In the genomic region with DNA sequence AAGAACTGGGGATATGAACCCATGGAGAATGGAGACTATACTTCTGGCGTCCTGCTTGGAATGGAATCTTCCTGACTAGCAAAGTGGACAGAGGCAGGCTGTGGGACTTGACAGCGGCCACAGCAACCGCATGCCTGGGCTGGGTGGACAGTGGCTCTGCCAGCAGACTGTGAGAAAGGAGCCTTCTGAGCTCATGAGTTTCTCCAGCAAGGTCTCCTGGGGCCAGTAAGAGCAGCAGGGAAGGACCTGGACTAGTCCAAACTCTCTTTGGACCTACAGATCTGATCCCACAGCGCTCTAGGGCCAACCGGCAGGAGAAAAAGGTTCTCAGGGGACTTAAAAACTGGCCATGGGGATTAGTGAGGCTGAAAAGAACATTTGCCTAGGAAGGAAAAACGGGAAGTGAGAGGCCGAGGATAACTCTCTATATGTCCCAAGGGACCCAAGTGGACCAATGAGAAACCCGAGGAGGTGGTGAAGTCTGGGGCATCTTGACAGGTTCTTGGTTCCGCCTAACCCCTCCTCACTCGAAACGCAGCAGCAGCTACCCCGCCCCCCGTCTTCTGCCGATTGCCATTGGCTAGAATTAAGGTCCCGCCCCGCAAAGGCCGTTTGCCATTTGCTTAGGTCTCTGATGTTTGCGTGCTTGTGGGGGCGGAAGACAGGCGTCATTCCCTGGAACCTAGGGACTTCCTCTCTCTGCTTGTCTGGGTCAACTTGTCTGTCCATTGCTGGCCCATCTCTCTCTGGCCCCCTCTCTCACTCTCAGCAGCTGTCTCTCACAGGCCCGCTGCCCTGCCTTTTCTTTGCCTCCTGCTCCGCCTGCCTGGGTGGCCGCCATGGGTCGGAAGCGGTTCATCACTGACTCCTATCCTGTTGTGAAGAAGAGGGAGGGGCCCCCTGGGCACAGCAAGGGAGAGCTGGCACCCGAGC, we compare ENCODE assay signal across 8 mouse cellular contexts. TPM values are rescaled to one million over a fixed set of nuclear protein-coding genes. Genes with fewer than 3 reads are reported as not detected.
A peak's percentile ranks its signal among the peaks of the same experiment; 100 is the strongest.
DNase-seq lines count a peak whose midpoint lies in the region; ATAC-seq and TF ChIP-seq lines count a peak whose summit lies in the region.

Gene Pold4 (plus strand): TSS at position 647 of the 933 bp plus-strand sequence.

- H3K4me3 ChIP-seq in cortical plate, adult 2 months (ENCODE audit: insufficient read depth, low read length), result peak within 1 kb of the TSS; percentile 45

- H3K27ac ChIP-seq in cortical plate, adult 2 months (ENCODE audit: insufficient read depth, low read length), result peak within 1 kb of the TSS; percentile 88

- peak; percentile 94 for TF ChIP-seq POLR2A in cortical plate, adult 2 months (IDR thresholded peaks at IDR 0.05; ENCODE audit: extremely low read depth, insufficient read depth, low read length)

- peak; percentile 99 for DNase-seq in gastrocnemius, adult 8-10 months (ENCODE audit: low spot score in 2 of 2)
- peak; percentile 97 for DNase-seq in induced T-regulatory cell, adult 2 months (ENCODE audit: low read depth)
- DNase-seq in left cerebral cortex, adult 9 months (ENCODE audit: low spot score in 2 of 2), result peak; percentile 95 to 98
- peak; percentile 96 for DNase-seq in right cerebral cortex, postnatal 14 days
- peak; percentile 97 to 98 for DNase-seq in urinary bladder, postnatal 36 days (ENCODE audit: low spot score in 2 of 2)

- no peak for TF ChIP-seq CTCF in cortical plate, adult 2 months (IDR thresholded peaks at IDR 0.05; ENCODE audit: extremely low read depth, insufficient read depth, low read length)

- H3K4me1 ChIP-seq in cortical plate, adult 2 months (ENCODE audit: control insufficient read depth, insufficient read depth, low read length), result peaks cover 5% of the 10 kb centered on the region

- peak; percentile 82 for ATAC-seq in activated CD4-positive, CD25-positive, alpha-beta regulatory T cell, adult 4 months
- ATAC-seq in megakaryocyte progenitor cell, adult 5-6 weeks (replicated peaks; ENCODE audit: poor library complexity), result peak; percentile 82

RNA-seq across cellular contexts. Expression of gene Pold4, which starts in this region (rescaled TPM):
- polyA plus RNA-seq in activated CD4-positive, CD25-positive, alpha-beta regulatory T cell, adult 4 months (2017; shearing (Covaris generic)), result 100 to 1,000 TPM; 117 to 151 TPM
- 38.9 and 39.7 TPM in 2 replicates for polyA plus RNA-seq in cortical plate, adult 2 months (2012; rRNA removed)
- total RNA-seq in gastrocnemius, adult 8-10 months (2022), result 10 to 100 TPM; 13.1 to 19.4 (median 17.3) TPM
- 53.6 and 55.0 TPM in 2 replicates for total RNA-seq in megakaryocyte progenitor cell, adult 5-6 weeks (2015)
- 60.4 and 67.8 TPM in 2 replicates for total RNA-seq in megakaryocyte progenitor cell, adult 5-6 weeks (2017)

Comparison
In these comparisons a context has a peak if more than half of its experiments do, and no peak if none do; other contexts are left out.
1. Peak in every context shown above with its lines: DNase-seq, ATAC-seq, H3K4me3 ChIP-seq and H3K27ac ChIP-seq.